Mouse (Mus musculus) embryonic facial prominence, embryonic 10.5 days (tissue): ENCODE data around the gene Fkbp11. TPM values are rescaled to one million over a fixed set of nuclear protein-coding genes. Genes with fewer than 3 reads are reported as not detected.
"Not testable (repeated sequence)": the region's sequence is repeated elsewhere in the genome, so short reads cannot be mapped to it uniquely, and the experiment has no call there.

Experiments
- DNase-seq: peaks from one replicate; pipeline ENCODE4 v3.0.0-alpha.2; 2017; ENCODE audit warnings: low spot score
- H3K27ac ChIP-seq: fragments of 300-500 bp; sonication (generic); replicated peaks from 2 replicates; pipeline ENCODE4 v1.5.1; 2016; ENCODE audit warnings: mild to moderate bottlenecking
- H3K27me3 ChIP-seq: fragments of 300-500 bp; sonication (generic); replicated peaks from 2 replicates; pipeline ENCODE4 v1.6.1; 2016; ENCODE audit warnings: low read depth, mild to moderate bottlenecking; ENCODE audit not compliant: poor library complexity, severe bottlenecking
- H3K36me3 ChIP-seq: fragments of 300-500 bp; sonication (generic); replicated peaks from 2 replicates; pipeline ENCODE4 v1.6.1; 2016; ENCODE audit warnings: mild to moderate bottlenecking, moderate library complexity
- H3K4me1 ChIP-seq: fragments of 300-500 bp; sonication (generic); 2 replicates; pipeline ENCODE4 v1.6.1; 2016
- H3K4me3 ChIP-seq: fragments of 300-500 bp; sonication (generic); 2 replicates; pipeline ENCODE4 v1.5.1; 2016; ENCODE audit warnings: mild to moderate bottlenecking, moderate library complexity
- H3K9me3 ChIP-seq: fragments of 300-500 bp; sonication (generic); 2 replicates; pipeline ENCODE4 v1.6.1; 2016; ENCODE audit warnings: mild to moderate bottlenecking
- WGBS: fragments of 180-500 bp; shearing (Covaris S2); methylation state at CpG from one replicate; pipeline ENCODE4 v1.1.7; 2016; 5-methylcytosine and 5-hydroxymethylcytosine counted together
- polyA plus RNA-seq: library from polyadenylated mRNA; unstranded; fragments of >200 nt; fragmentation: Nextera tagmentation; extraction: Ambion mirVana; gene quantifications from 2 replicates; pipeline ENCODE4 v1.2.1, GENCODE M21; 2016

Gene Fkbp11
- polyA plus RNA-seq, 1 experiment from 2014 or later: 26.3 TPM

- H3K27me3 ChIP-seq: peaks cover 30% of the 10 kb centered on the region
- H3K27ac ChIP-seq: peak overlapping the region; percentile 94
- peaks cover 20% of the 10 kb centered on the region for H3K4me1 ChIP-seq
- DNase-seq: peak; percentile 88
- 1% methylated on average over 24 of the region's 24 CpGs for WGBS
- peaks cover 37% of the 10 kb centered on the region for H3K36me3 ChIP-seq
- H3K4me3 ChIP-seq: peak overlapping the region; percentile 100
- no peaks in the 10 kb centered on the region for H3K9me3 ChIP-seq
Observed at GRCm38 (mm10) chr15:98762201-98762621, 34.2 kb upstream of the Fkbp11 start.

- peaks cover 75% of the 10 kb centered on the region for H3K36me3 ChIP-seq
- H3K27me3 ChIP-seq: no peaks in the 10 kb centered on the region
- no peak overlapping the region for H3K27ac ChIP-seq
- H3K4me3 ChIP-seq: no peak overlapping the region
- H3K4me1 ChIP-seq: no peaks in the 10 kb centered on the region
- no peak for DNase-seq
- 92% methylated on average over 2 of the region's 2 CpGs for WGBS
- no peaks in the 10 kb centered on the region for H3K9me3 ChIP-seq
Observed at GRCm38 (mm10) chr15:98754125-98754524, 26.1 kb upstream of the Fkbp11 start.

GRCm38 (mm10) chr15:98753021-98753423 is 25.0 kb upstream of the Fkbp11 start:
- Histone ChIP-seq H3K27ac (no peak overlapping the region), H3K36me3 (peaks cover 66% of the 10 kb centered on the region), H3K4me3 (no peak overlapping the region), H3K9me3 (no peaks in the 10 kb centered on the region), H3K4me1 (no peaks in the 10 kb centered on the region), H3K27me3 (no peaks in the 10 kb centered on the region)
- WGBS: 77% methylated on average over 8 of the region's 8 CpGs
- no peak for DNase-seq

DNA sequence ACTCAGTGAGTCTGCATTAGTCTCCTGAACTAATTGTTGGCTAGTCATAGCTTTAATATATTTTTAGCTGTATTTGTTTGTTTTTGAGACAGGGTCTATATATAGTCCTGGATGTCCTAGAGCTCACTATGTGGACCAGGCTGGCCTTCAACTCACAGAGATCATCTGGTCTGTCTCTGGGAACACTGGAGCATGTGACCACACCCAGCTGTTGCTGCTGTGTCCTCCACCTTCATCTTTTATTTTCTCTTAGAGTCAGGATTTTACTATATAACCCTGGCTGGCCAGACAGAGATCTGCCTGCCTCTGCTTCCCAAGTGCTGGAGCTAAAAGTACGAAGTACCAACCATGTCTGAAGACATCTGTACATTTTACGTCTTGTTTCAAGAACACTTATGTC is 21.1 kb upstream of the Fkbp11 start:
- Histone ChIP-seq H3K4me3 (no peak overlapping the region), H3K36me3 (peaks cover 53% of the 10 kb centered on the region), H3K9me3 (no peaks in the 10 kb centered on the region), H3K4me1 (no peaks in the 10 kb centered on the region), H3K27me3 (no peaks in the 10 kb centered on the region), H3K27ac (no peak overlapping the region)
- no peak for DNase-seq
- 95% methylated on average over 2 of the region's 2 CpGs for WGBS

DNA sequence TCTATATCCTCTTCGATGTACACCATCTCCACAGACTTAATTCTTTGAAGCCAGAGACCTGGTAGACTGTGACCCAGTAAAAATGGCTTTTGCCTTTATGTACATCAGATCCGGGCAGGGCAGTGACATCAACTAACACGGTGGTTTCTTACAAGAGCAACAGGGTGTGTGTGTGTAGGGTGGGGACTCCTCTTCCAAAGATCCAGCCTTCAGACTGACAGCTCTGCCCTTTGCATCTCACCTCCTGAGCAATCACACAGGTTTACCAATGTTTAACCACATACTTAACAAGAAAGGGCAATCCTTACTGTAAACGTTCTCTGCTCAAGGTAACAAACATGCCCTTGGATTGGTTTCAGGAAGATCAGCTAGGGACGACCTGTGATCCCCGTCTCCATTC is 19.3 kb upstream of the Fkbp11 start:
- no peaks in the 10 kb centered on the region for H3K27me3 ChIP-seq
- peaks cover 59% of the 10 kb centered on the region for H3K36me3 ChIP-seq
- DNase-seq: no peak
- H3K4me1 ChIP-seq: no peaks in the 10 kb centered on the region
- no peaks in the 10 kb centered on the region for H3K9me3 ChIP-seq
- no peak overlapping the region for H3K27ac ChIP-seq
- no peak overlapping the region for H3K4me3 ChIP-seq
- 90% methylated on average over 6 of the region's 6 CpGs for WGBS

GRCm38 (mm10) chr15:98746344-98746965 is 18.5 kb upstream of the Fkbp11 start:
- WGBS: 90% methylated on average over 10 of the region's 10 CpGs
- Histone ChIP-seq H3K27me3 (no peaks in the 10 kb centered on the region), H3K4me1 (no peaks in the 10 kb centered on the region), H3K27ac (no peak overlapping the region), H3K4me3 (no peak overlapping the region), H3K9me3 (no peaks in the 10 kb centered on the region), H3K36me3 (peaks cover 68% of the 10 kb centered on the region)
- no peak for DNase-seq

DNA sequence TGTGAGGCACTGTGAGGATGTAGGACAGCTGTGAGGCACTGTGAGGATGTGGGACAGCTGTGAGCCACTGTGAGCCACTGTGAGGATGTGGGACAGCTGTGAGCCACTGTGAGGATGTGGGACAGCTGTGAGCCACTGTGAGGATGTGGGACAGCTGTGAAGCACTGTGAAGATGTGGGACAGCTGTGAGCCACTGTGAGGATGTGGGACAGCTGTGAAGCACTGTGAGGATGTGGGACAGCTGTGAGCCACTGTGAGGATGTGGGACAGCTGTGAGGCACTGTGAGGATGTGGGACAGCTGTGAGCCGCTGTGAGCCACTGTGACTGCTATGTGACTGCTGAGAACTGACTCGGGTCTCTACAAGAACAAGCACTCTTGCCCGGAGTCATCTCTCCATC is 15.9 kb upstream of the Fkbp11 start:
- H3K4me3 ChIP-seq, DNase-seq, H3K27ac ChIP-seq, H3K27me3 ChIP-seq, H3K9me3 ChIP-seq, H3K4me1 ChIP-seq: not testable (repeated sequence)
- peaks cover 73% of the 10 kb centered on the region for H3K36me3 ChIP-seq
- WGBS: 93% methylated on average over 3 of the region's 3 CpGs

GRCm38 (mm10) chr15:98742766-98743428 is 14.9 kb upstream of the Fkbp11 start:
- no peaks in the 10 kb centered on the region for H3K9me3 ChIP-seq
- peaks cover 82% of the 10 kb centered on the region for H3K36me3 ChIP-seq
- H3K27me3 ChIP-seq: no peaks in the 10 kb centered on the region
- no peak overlapping the region for H3K4me3 ChIP-seq
- no peak for DNase-seq
- H3K4me1 ChIP-seq: no peaks in the 10 kb centered on the region; the same call in 1 of the 2 replicates
- WGBS: 86% methylated on average over 8 of the region's 8 CpGs
- H3K27ac ChIP-seq: no peak overlapping the region

- H3K9me3 ChIP-seq: no peaks in the 10 kb centered on the region
- no peak overlapping the region for H3K4me3 ChIP-seq
- DNase-seq: no peak
- peaks cover 98% of the 10 kb centered on the region for H3K36me3 ChIP-seq
- H3K27ac ChIP-seq: no peak overlapping the region
- no peaks in the 10 kb centered on the region for H3K27me3 ChIP-seq
- 92% methylated on average over 8 of the region's 8 CpGs for WGBS
- H3K4me1 ChIP-seq: no peaks in the 10 kb centered on the region; the same call in 1 of the 2 replicates
Observed at GRCm38 (mm10) chr15:98740219-98740618, 12.2 kb upstream of the Fkbp11 start.

GRCm38 (mm10) chr15:98738796-98739195 is 10.8 kb upstream of the Fkbp11 start:
- peaks cover 4% of the 10 kb centered on the region for H3K4me1 ChIP-seq
- no peaks in the 10 kb centered on the region for H3K27me3 ChIP-seq
- 66% methylated on average over 4 of the region's 4 CpGs for WGBS
- H3K27ac ChIP-seq: no peak overlapping the region
- H3K9me3 ChIP-seq: no peaks in the 10 kb centered on the region
- DNase-seq: no peak
- peaks cover 92% of the 10 kb centered on the region for H3K36me3 ChIP-seq
- no peak overlapping the region for H3K4me3 ChIP-seq

DNA sequence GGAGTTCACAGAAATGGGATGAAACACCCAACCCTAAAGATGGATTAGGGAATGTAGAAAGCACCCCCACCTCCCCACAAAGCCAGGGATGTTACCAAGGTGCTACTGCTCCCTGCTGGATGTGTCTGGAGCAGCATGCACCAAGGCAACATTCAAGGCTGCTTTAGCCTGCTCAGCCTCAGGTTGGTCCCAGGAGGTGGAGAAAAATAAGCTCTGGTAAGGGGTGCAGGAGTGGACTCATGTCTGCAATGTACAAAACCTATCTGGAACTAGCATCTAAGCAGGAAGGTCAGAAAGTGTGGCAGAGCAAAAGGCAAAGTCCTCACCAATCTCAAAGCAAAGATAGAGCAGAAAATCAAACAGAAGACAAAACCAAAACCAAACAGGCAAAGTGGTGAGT is 9.9 kb upstream of the Fkbp11 start:
- Histone ChIP-seq H3K36me3 (peaks cover 83% of the 10 kb centered on the region), H3K9me3 (no peaks in the 10 kb centered on the region), H3K27ac (no peak overlapping the region), H3K4me3 (no peak overlapping the region), H3K4me1 (peaks cover 9% of the 10 kb centered on the region), H3K27me3 (no peaks in the 10 kb centered on the region)
- no peak for DNase-seq

DNA sequence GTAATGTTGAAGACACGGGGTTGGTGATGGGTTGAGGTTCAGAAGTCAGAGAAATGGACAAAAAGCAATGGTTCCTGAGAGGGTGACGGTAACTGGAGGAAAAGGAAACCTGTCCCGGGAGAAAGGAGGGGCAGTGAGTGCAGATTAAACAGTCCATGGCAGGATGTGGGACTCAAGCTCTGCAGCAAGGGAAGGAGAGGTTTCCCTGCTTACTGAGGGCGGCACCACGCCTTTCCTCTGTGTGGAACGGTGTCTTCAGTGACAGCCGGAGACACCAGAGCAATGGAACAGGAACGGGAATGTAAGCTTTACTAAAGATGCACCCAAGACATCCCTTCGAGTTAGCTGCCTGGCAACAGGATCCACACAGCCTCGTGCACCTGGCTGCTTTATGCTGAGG is 8.5 kb upstream of the Fkbp11 start:
- no peak overlapping the region for H3K27ac ChIP-seq
- no peak overlapping the region for H3K4me3 ChIP-seq
- no peak for DNase-seq
- no peaks in the 10 kb centered on the region for H3K27me3 ChIP-seq
- H3K9me3 ChIP-seq: no peaks in the 10 kb centered on the region
- peaks cover 69% of the 10 kb centered on the region for H3K36me3 ChIP-seq
- WGBS: 93% methylated on average over 10 of the region's 10 CpGs
- peaks cover 19% of the 10 kb centered on the region for H3K4me1 ChIP-seq

DNA sequence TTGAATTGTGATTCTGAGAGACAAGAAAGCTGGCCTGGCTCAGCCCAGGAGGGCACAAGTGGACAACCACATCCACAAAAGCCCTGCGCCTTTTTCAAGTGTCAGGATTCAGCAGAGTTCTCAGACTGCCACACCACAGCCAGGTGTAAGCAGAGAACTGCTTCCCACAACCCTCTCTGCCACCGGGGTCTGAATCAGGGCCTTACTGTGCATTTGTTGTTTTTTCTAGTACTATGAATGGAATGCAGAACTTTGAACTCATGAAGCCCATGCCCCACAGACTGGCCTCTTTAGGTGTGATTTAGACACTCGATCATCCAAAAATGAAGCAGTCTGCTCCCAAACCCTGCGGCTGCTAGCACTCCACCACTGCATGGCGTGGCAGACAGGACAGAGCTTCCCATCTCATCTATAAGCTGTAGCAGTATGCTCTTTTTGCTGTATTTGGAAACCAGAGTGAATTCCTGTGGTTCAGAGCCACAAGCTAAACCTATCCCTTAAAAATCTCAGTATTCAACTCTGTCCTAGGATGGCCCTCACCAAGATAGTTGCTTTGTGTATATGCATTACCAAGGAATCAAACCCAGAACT is 6.1 kb upstream of the Fkbp11 start:
- WGBS: 84% methylated on average over 5 of the region's 5 CpGs
- DNase-seq: no peak
- H3K36me3 ChIP-seq: peaks cover 45% of the 10 kb centered on the region

More for the DNA sequence above, 6.1 kb upstream of the Fkbp11 start:
- H3K4me3 ChIP-seq: no peak overlapping the region
- no peak overlapping the region for H3K27ac ChIP-seq
- H3K4me1 ChIP-seq: peaks cover 26% of the 10 kb centered on the region
- H3K27me3 ChIP-seq: no peaks in the 10 kb centered on the region
- no peaks in the 10 kb centered on the region for H3K9me3 ChIP-seq
